Mouse (Mus musculus): Measurements from ENCODE around the gene Hsd11b2.

DNA sequence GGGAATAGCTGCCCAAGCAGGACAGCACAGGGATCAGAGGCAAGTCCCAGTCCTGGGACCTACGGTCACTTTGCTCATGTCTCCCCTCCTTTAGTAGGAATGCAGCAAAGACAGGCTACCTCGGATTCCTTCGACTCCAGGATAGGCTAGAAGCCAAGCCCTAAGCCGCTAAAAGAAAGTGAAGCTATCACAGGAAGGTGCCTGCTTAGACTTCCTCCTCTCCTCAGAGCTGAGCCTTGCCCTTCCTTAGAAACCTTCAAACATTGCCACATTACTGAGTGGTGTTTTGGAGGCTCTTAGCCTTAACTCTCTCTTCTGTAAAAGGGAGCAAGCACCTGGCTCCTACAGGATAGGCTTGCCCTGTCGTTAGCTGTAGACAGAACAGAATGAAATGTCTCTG lies 43.9 kb upstream of the Hsd11b2 start:
- TF ChIP-seq CTCF (IDR thresholded peaks at IDR 0.05; ENCODE audit: insufficient read depth, low read depth, low read length), result no peak
- no peak for TF ChIP-seq POLR2A (IDR thresholded peaks at IDR 0.05; ENCODE audit: insufficient read depth, low read depth, low read length)
